Mouse (Mus musculus) embryonic facial prominence, embryonic 15.5 days (tissue): Measurements from ENCODE around the gene Mn1. TPM values are rescaled to one million over a fixed set of nuclear protein-coding genes. Genes with fewer than 3 reads are reported as not detected.

Source experiments
- ATAC-seq: fragments of 200-750 bp; cut with Nextera tagmentation; 2 replicates; pipeline ENCODE4 v1.8.0; 2017; ENCODE audit warnings: low read depth, moderate TSS enrichment; ENCODE audit not compliant: insufficient number of reproducible peaks, low FRiP score, low TSS enrichment
- H3K27ac ChIP-seq: fragments of 300-500 bp; sonication (generic); replicated peaks from 2 replicates; pipeline ENCODE4 v1.5.1; 2015; ENCODE audit warnings: mild to moderate bottlenecking, inconsistent platforms
- H3K27me3 ChIP-seq: fragments of 300-500 bp; sonication (generic); 2 replicates; pipeline ENCODE4 v1.6.1; 2015; ENCODE audit warnings: inconsistent platforms
- H3K36me3 ChIP-seq: fragments of 300-500 bp; sonication (generic); 2 replicates; pipeline ENCODE4 v1.6.1; 2015; ENCODE audit warnings: mild to moderate bottlenecking, inconsistent platforms
- H3K4me1 ChIP-seq: fragments of 300-500 bp; sonication (generic); 2 replicates; pipeline ENCODE4 v1.6.1; 2015; ENCODE audit warnings: inconsistent platforms
- H3K4me2 ChIP-seq: fragments of 300-500 bp; sonication (generic); replicated peaks from 2 replicates; pipeline ENCODE4 v1.6.1; 2015; ENCODE audit warnings: mild to moderate bottlenecking, inconsistent platforms
- H3K4me3 ChIP-seq: fragments of 300-500 bp; sonication (generic); replicated peaks from 2 replicates; pipeline ENCODE4 v1.5.1; 2015; ENCODE audit warnings: mild to moderate bottlenecking, inconsistent platforms
- H3K9ac ChIP-seq: fragments of 300-500 bp; sonication (generic); 2 replicates; pipeline ENCODE4 v1.6.1; 2015; ENCODE audit warnings: inconsistent platforms
- H3K9me3 ChIP-seq: fragments of 300-500 bp; sonication (generic); replicated peaks from 2 replicates; pipeline ENCODE4 v1.6.1; 2016; ENCODE audit warnings: inconsistent platforms
- WGBS: fragments of 180-500 bp; shearing (Covaris S2); methylation state at CpG from one replicate; pipeline ENCODE4 v1.1.7; 2015; 5-methylcytosine and 5-hydroxymethylcytosine counted together
- polyA plus RNA-seq: library from polyadenylated mRNA; unstranded; fragments of >200 nt; fragmentation: Nextera tagmentation; extraction: Ambion mirVana; gene quantifications from 2 replicates; pipeline ENCODE4 v1.2.1, GENCODE M21; 2015

Gene Mn1
- polyA plus RNA-seq, 1 experiment from 2014 or later, result 39.3 TPM

DNA sequence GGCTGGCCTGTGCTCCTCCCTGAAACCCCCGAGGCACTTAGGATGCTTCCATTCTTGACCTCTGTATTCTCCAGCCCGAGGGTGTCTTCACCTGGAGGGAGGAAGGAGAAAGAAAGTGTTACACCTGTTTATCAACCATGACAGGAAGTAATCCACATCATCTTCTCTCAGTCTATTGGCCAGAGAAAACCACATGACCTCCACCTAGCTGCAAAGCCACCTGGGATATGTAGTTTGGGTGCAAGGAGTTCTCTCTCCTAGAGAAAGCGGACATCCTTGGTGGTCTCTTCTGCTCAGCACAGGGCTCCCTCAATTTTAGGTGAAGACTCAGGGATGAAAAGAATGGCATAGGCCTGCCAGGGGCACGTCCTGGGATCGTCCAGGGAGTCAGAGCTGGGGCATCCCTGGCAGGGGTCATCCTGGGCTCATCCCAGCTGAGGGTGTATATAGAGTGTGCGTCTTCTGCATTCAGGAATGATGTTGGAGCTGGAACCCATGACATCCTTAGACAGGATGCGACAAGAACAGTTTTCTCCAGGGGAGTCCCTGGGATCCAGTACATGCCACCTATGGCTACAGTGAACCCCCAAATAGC lies 72.0 kb downstream of the Mn1 start:
- no peak for ATAC-seq

DNA sequence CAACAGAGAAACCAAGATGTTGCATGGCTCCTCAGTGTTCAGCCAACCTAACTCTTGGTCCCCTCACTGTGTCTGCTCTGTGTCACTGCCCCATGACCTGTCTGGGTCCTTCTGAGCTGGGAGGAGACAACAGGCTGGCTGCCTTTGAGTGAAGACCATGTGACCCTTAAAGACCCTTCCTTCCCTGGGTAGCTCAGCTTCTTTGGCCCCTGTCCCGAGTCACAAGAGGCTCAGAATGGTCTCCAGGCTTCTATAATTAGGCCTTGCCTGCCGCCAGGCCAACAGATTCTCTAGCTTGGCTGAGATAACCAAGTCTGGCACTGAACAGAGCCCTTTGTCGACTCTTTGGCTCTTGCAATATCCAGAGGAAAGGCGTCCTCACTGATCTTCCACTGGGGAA lies 73.4 kb downstream of the Mn1 start:
- Histone ChIP-seq H3K36me3 (no peaks in the 10 kb centered on the region), H3K9me3 (no peaks in the 10 kb centered on the region), H3K27ac (no peak overlapping the region), H3K4me3 (no peak overlapping the region), H3K4me2 (no peak overlapping the region), H3K4me1 (no peaks in the 10 kb centered on the region), H3K9ac (no peak overlapping the region), H3K27me3 (no peaks in the 10 kb centered on the region)
- 72% methylated on average over 4 of the region's 4 CpGs for WGBS
- ATAC-seq, result no peak

More for the DNA sequence above, 72.0 kb downstream of the Mn1 start:
- WGBS, result 59% methylated on average over 7 of the region's 7 CpGs
- no peaks in the 10 kb centered on the region for H3K9me3 ChIP-seq
- no peak overlapping the region for H3K4me2 ChIP-seq
- no peak overlapping the region for H3K27ac ChIP-seq
- H3K4me3 ChIP-seq, result no peak overlapping the region
- H3K36me3 ChIP-seq, result no peaks in the 10 kb centered on the region
- no peaks in the 10 kb centered on the region for H3K4me1 ChIP-seq
- H3K9ac ChIP-seq, result no peak overlapping the region
- H3K27me3 ChIP-seq, result no peaks in the 10 kb centered on the region

DNA sequence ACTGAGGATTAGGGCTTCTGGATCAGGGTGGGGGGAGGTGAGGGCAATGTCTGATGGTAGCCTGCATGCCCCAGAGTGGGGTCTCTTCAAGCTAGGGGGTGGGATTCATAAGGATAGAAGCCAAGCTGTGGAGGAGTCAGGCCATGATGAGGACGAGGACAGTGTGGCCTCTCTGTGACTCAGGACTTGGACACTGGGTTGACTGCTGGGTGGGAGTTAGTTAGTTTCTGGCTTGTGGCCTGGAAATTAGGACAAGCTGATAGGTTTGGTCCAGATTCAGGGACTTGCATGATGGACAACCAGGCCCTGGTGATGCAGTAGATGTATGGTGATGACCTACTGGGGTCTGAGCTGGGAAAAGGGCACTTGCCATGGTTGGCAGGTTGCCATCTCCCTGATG lies 74.3 kb downstream of the Mn1 start:
- 75% methylated on average over 1 of the region's 1 CpGs for WGBS
- no peak for ATAC-seq
- peaks cover 4% of the 10 kb centered on the region for H3K4me1 ChIP-seq
- H3K9me3 ChIP-seq, result no peaks in the 10 kb centered on the region
- no peak overlapping the region for H3K4me3 ChIP-seq
- no peak overlapping the region for H3K9ac ChIP-seq
- no peaks in the 10 kb centered on the region for H3K27me3 ChIP-seq
- H3K4me2 ChIP-seq, result no peak overlapping the region
- no peak overlapping the region for H3K27ac ChIP-seq
- no peaks in the 10 kb centered on the region for H3K36me3 ChIP-seq

DNA sequence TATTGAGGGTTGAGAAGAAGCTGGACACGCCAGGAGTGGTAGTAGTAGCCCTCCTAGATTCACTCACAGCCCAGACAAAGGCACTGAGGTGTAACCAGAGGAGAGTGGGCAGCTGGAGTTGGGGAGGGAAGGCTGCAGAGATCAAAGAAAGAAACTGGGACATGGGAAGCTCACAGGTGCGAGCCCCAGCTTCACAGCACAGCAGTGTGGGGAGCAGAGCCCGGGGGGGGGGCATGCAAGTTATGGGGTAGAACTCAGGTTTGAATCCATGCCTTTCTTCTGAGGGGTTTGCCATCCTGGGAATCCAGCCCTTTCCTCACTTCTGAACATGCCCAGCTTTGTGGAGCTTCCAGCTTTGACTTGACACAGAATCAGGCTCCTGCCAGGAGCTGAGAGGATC lies 82.9 kb downstream of the Mn1 start:
- no peak overlapping the region for H3K4me3 ChIP-seq
- no peaks in the 10 kb centered on the region for H3K27me3 ChIP-seq
- H3K27ac ChIP-seq, result no peak overlapping the region
- no peak overlapping the region for H3K9ac ChIP-seq
- no peak overlapping the region for H3K4me2 ChIP-seq
- no peak for ATAC-seq
- no peaks in the 10 kb centered on the region for H3K36me3 ChIP-seq
- WGBS, result 70% methylated on average over 3 of the region's 3 CpGs
- peaks cover 12% of the 10 kb centered on the region for H3K4me1 ChIP-seq
- no peaks in the 10 kb centered on the region for H3K9me3 ChIP-seq

DNA sequence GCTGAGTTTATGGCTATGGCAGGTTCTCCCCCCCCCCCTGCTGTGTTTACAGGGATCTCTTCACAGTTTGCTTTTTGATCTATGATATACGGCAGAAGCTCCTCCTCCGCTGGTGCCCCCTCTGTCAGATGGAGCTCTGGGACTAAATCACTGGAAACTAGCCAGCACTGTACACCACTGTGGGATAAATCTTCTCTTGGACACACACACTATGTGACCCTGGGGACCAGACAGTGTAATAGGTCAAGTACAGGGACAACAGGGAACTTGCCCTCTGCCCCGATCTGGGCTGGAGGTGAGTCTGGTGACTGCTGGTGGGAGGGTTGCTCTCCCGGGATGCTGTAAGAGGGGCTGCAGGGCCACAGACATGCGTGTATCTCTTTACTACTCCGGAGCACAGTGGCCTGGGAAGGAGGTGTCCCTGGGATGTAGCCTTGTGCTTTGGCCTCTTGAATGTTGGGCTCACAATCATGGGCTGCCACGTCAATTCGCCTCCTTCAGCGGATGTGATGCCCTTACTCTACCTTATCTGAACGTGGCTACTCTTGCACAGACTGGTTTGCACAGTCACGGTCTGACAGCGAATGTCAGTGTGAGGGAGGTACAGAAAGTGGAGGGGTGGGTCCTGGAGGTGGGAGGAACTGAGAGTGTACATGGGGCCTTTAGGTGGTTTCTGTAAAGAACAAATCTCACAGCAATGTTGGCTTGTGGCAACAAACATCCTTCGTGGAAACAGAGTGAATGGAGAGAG lies 84.7 kb downstream of the Mn1 start:
- Histone ChIP-seq H3K9ac (no peak overlapping the region), H3K9me3 (no peaks in the 10 kb centered on the region), H3K4me2 (no peak overlapping the region), H3K4me1 (peaks cover 12% of the 10 kb centered on the region), H3K4me3 (no peak overlapping the region), H3K27ac (no peak overlapping the region), H3K27me3 (no peaks in the 10 kb centered on the region), H3K36me3 (no peaks in the 10 kb centered on the region)
- WGBS, result 68% methylated on average over 13 of the region's 13 CpGs
- no peak for ATAC-seq

DNA sequence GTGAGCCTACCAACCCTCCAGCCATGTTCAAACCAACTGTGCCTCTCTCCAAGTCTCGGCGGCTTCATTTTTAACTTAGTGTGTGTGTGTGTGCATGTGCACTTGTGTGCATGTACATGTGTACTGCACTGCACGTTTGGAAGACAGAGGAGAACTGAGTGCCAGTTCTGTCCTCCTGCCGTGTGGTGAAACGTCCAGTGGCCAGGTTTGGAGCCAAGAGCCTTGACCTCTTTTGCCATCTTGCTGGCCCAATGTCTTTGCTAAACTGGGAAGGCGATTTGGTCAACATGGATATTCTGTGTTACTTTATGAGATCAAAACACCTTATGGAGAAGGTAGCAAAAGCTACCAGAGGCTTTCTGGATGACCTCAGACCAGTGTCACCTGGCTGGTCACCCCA lies 88.1 kb downstream of the Mn1 start:
- 87% methylated on average over 6 of the region's 6 CpGs for WGBS
- Histone ChIP-seq H3K9me3 (no peaks in the 10 kb centered on the region), H3K4me2 (no peak overlapping the region), H3K9ac (no peak overlapping the region), H3K4me3 (no peak overlapping the region), H3K4me1 (peaks cover 28% of the 10 kb centered on the region), H3K27ac (no peak overlapping the region), H3K36me3 (no peaks in the 10 kb centered on the region), H3K27me3 (0 out of 2 replicates have a peak, but pooled peaks cover 3% of the 10 kb centered on the region)
- ATAC-seq, result no peak

DNA sequence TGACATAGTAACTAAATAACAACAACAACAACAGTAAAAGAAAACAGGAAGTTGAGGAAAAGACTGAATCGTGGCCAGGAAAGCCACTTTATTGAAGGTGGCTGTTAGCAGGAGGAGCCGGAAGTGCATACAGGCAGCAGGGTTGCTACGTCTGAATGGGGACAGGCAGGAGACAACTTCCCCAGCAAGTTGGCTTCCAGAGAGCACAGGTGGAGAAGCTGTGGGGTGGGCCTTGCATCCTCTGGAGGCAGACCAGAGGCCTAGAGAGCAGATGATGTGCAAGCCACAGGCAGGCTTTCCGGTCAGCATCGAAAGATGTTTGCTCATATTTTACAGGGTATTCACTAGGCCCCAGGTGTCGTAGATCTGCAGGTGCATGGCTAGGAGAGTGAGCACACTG lies 88.7 kb downstream of the Mn1 start:
- Histone ChIP-seq H3K4me2 (no peak overlapping the region), H3K36me3 (no peaks in the 10 kb centered on the region), H3K4me3 (no peak overlapping the region), H3K9me3 (no peaks in the 10 kb centered on the region), H3K9ac (no peak overlapping the region), H3K27ac (no peak overlapping the region), H3K27me3 (0 out of 2 replicates have a peak, but pooled peaks cover 3% of the 10 kb centered on the region), H3K4me1 (peaks cover 33% of the 10 kb centered on the region)
- no peak for ATAC-seq
- WGBS, result 85% methylated on average over 6 of the region's 6 CpGs

DNA sequence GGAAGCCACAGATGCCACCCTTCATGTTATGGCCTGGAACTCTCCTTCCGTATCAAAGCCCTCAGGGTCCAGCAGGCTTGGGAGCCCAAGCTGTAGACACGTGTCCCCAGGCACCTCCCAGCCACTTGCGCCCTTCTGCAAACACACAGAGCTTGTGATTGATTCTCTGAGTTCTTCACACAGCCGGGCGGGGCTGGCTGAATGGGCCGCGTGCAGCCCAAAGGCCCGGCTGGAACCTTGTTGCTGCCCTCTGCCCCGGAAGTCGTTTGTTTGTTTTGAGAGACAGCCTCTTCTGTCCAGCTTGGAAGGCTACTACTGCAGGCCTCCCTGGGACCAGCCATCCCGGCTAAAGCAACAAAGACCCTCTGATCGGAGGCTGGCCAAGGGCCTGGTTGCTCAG lies 89.2 kb downstream of the Mn1 start:
- no peak overlapping the region for H3K9ac ChIP-seq
- no peak overlapping the region for H3K4me3 ChIP-seq
- H3K9me3 ChIP-seq, result no peaks in the 10 kb centered on the region
- no peaks in the 10 kb centered on the region for H3K36me3 ChIP-seq
- peaks cover 33% of the 10 kb centered on the region for H3K4me1 ChIP-seq
- 0 out of 2 replicates have a peak, but pooled peaks cover 3% of the 10 kb centered on the region for H3K27me3 ChIP-seq
- ATAC-seq, result no peak
- WGBS, result 40% methylated on average over 12 of the region's 12 CpGs
- H3K27ac ChIP-seq, result no peak overlapping the region
- H3K4me2 ChIP-seq, result no peak overlapping the region

Other genes with a start within 250 kb of the Mn1 start
- 101 and 104 TPM in 2 replicates for gene Pitpnb, start 86.6 kb upstream of the Mn1 start, polyA plus RNA-seq